19 mouse cellular contexts compared by ENCODE assay signal in genomic region chr8:78759139-78759538, GRCm38 (mm10).
A peak's percentile ranks its signal among the peaks of the same experiment; 100 is the strongest.
DNase-seq lines count a peak whose midpoint lies in the region; ATAC-seq and TF ChIP-seq lines count a peak whose summit lies in the region.
"Had no signal": no experiment of that assay in that cellular context is flagged by ENCODE, and none has a peak within 500 bp of the region (broad histone marks: within the 10 kb centered on the region; RNA-seq: fewer than 3 reads in every experiment).

No protein-coding gene starts in this region.

- DNase-seq in heart, adult 11 months, result peak; percentile 31
- no peak for DNase-seq in heart, adult 9 months (ENCODE audit: low spot score in 2 of 2)
- peak; percentile 47 for DNase-seq in midbrain, embryonic 11.5 days (ENCODE audit: low spot score, missing footprints)
- no peak for DNase-seq in midbrain, postnatal 0 days (ENCODE audit: low spot score)
- DNase-seq: adrenal gland, adult 8-10 months; adrenal gland, postnatal 14 days; adrenal gland, postnatal 36 days; cerebellum, adult 11-12 months; cerebellum, adult 2 months; cerebellum, adult 9-10 months; cerebellum, postnatal 10 days; cerebellum, postnatal 25 days; forebrain, postnatal 0 days had no signal

- no peaks in the 10 kb centered on the region for H3K4me1 ChIP-seq in midbrain, embryonic 11.5 days (ENCODE audit: control insufficient read depth, insufficient read depth, low read length)
- H3K4me1 ChIP-seq in midbrain, postnatal 0 days (ENCODE audit: insufficient read depth, low read length), result no peaks in the 10 kb centered on the region
- H3K4me1 ChIP-seq: embryonic facial prominence, embryonic 10.5 days; embryonic facial prominence, embryonic 12.5 days; forebrain, embryonic 13.5 days; forebrain, embryonic 15.5 days had no signal

- H3K36me3 ChIP-seq in midbrain, embryonic 11.5 days (ENCODE audit: control insufficient read depth, insufficient read depth, low read length), result no peaks in the 10 kb centered on the region
- H3K36me3 ChIP-seq in midbrain, postnatal 0 days (ENCODE audit: insufficient read depth, low read length), result no peaks in the 10 kb centered on the region
- H3K36me3 ChIP-seq: embryonic facial prominence, embryonic 10.5 days; embryonic facial prominence, embryonic 12.5 days; forebrain, embryonic 15.5 days had no signal

- H3K9ac ChIP-seq in midbrain, embryonic 11.5 days (ENCODE audit: low read length), result no peak overlapping the region
- no peak overlapping the region for H3K9ac ChIP-seq in midbrain, postnatal 0 days (replicated peaks; ENCODE audit: low read length, poor library complexity, severe bottlenecking)
- H3K9ac ChIP-seq: embryonic facial prominence, embryonic 12.5 days; forebrain, embryonic 13.5 days; forebrain, embryonic 15.5 days; forebrain, postnatal 0 days had no signal

- H3K27me3 ChIP-seq in midbrain, embryonic 11.5 days (ENCODE audit: control insufficient read depth, insufficient read depth, low read length), result no peaks in the 10 kb centered on the region
- no peaks in the 10 kb centered on the region for H3K27me3 ChIP-seq in midbrain, postnatal 0 days (ENCODE audit: insufficient read depth, low read length)
- H3K27me3 ChIP-seq: embryonic facial prominence, embryonic 12.5 days; forebrain, embryonic 13.5 days; forebrain, embryonic 15.5 days had no signal

- H3K4me2 ChIP-seq in midbrain, embryonic 11.5 days, result no peak overlapping the region
- H3K4me2 ChIP-seq in midbrain, postnatal 0 days (ENCODE audit: low read depth, low read length, poor library complexity, severe bottlenecking), result no peak overlapping the region
- H3K4me2 ChIP-seq: embryonic facial prominence, embryonic 12.5 days; forebrain, embryonic 13.5 days; forebrain, embryonic 15.5 days had no signal

- H3K9me3 ChIP-seq in midbrain, embryonic 11.5 days (ENCODE audit: control insufficient read depth, low read length), result no peaks in the 10 kb centered on the region
- H3K9me3 ChIP-seq in midbrain, postnatal 0 days (ENCODE audit: low read length), result no peaks in the 10 kb centered on the region
- H3K9me3 ChIP-seq: embryonic facial prominence, embryonic 10.5 days; embryonic facial prominence, embryonic 12.5 days; forebrain, embryonic 13.5 days had no signal

- H3K4me3 ChIP-seq in midbrain, embryonic 11.5 days (ENCODE audit: low read depth, low read length), result no peak overlapping the region
- no peak overlapping the region for H3K4me3 ChIP-seq in midbrain, postnatal 0 days (ENCODE audit: low read depth, low read length)
- H3K4me3 ChIP-seq: embryonic facial prominence, embryonic 10.5 days; embryonic facial prominence, embryonic 12.5 days; forebrain, embryonic 13.5 days; forebrain, embryonic 15.5 days had no signal

- no peak for ATAC-seq in midbrain, embryonic 11.5 days (ENCODE audit: low FRiP score)
- no peak for ATAC-seq in midbrain, postnatal 0 days (ENCODE audit: low FRiP score)
- no peak for ATAC-seq in megakaryocyte progenitor cell, adult 5-6 weeks (replicated peaks; ENCODE audit: poor library complexity)
- ATAC-seq: activated CD4-positive, CD25-positive, alpha-beta regulatory T cell, adult 4 months; forebrain, embryonic 13.5 days; forebrain, embryonic 15.5 days; forebrain, postnatal 0 days had no signal

- no peak overlapping the region for H3K27ac ChIP-seq in midbrain, embryonic 11.5 days (ENCODE audit: low read depth, low read length)
- no peak overlapping the region for H3K27ac ChIP-seq in midbrain, postnatal 0 days (ENCODE audit: low read depth, low read length)
- H3K27ac ChIP-seq: embryonic facial prominence, embryonic 10.5 days; embryonic facial prominence, embryonic 12.5 days; forebrain, embryonic 13.5 days; forebrain, embryonic 15.5 days had no signal

- no peak for TF ChIP-seq CTCF in midbrain, postnatal 0 days (IDR thresholded peaks at IDR 0.05)

Comparison
In these comparisons a context has a peak if more than half of its experiments do, and no peak if none do; other contexts are left out.
1. DNase-seq: peak in heart, adult 11 months (single experiment) and midbrain, embryonic 11.5 days (single experiment); none in heart, adult 9 months (0 of 2) and midbrain, postnatal 0 days (single experiment).